Mouse (Mus musculus) myocyte (in vitro differentiated cells): ENCODE data around the gene Noxa1.

Source experiments
- MAX ChIP-seq: IDR thresholded peaks from one replicate; pipeline ENCODE4 v1.6.1; 2011; ENCODE audit warnings: low read depth, mild to moderate bottlenecking, control low read depth
- MYOD1 ChIP-seq, 3 experiments: IDR thresholded peaks; one replicate each; pipeline ENCODE4 v1.6.1; 2011; ENCODE audit warnings: control low read depth in 2 of 3, low read depth in 2 of 3, mild to moderate bottlenecking in 2 of 3, moderate library complexity in 1 of 3; ENCODE audit not compliant: insufficient read length in 2 of 3, control insufficient read depth in 1 of 3
- POLR2A ChIP-seq: IDR thresholded peaks from one replicate; pipeline ENCODE4 v1.6.1; 2011; ENCODE audit warnings: low read depth, mild to moderate bottlenecking, control low read depth, moderate library complexity; ENCODE audit not compliant: insufficient read length

DNA sequence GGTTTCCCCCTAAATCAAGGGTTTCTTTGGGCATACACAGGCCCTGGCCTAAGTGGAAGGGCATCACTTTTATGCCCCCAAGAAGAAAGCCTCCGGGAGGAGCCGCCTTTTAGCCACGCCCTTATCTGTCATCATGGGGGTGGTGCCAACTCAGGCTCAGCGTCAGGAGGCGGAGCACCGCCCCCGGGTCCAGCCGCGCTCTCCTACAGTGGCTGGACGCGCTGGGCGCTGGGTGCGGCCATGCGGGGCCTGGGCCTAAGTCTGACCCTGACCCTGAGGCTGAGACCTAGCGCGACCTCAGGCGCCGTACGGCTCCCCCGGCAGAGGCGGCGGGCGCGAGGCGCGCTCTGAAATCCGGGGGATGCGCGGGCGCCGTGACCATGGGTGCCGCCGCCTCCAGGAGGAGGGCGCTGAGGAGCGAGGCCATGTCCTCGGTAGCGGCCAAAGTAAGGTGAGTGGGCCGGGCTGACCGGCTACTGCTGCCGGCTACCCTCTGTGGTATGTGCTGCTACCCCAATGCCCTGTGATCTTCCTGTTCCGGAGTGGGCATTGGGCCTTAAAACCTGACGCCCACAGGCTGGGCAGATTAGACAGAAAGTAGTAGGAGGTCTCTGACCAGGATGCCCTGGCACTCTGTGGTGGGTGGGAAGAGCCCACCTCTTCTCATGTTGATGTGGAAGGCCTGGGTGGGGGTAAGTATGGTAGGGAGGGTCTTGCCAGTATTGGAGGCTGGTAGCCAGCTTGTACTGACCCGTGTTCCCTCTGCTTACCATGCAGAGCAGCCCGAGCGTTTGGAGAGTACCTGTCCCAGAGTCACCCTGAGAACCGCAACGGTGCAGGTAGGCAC lies 40.5 kb downstream of the Noxa1 start, which contains the start of gene Nsmf:
- TF ChIP-seq MAX, result no peak
- peak in 1 of 3 experiments; percentile 10 for TF ChIP-seq MYOD1 (IDR thresholded peaks at IDR 0.05; ENCODE audit: control insufficient read depth in 1 of 3, insufficient read length in 2 of 3, low read depth in 2 of 3)
- TF ChIP-seq POLR2A, result peak; percentile 98
